Mouse (Mus musculus): ENCODE measurements around the gene Zbtb4. TPM values are rescaled to one million over a fixed set of nuclear protein-coding genes. Genes with fewer than 3 reads are reported as not detected.
A peak's percentile ranks its signal among the peaks of the same experiment; 100 is the strongest.

The Zbtb4 gene
- polyA plus RNA-seq, 1 experiment from 2014 or later, result 6.6 TPM

- no peak overlapping the region for H3K27ac ChIP-seq (ENCODE audit: low read length)
- 0 out of 2 replicates have a peak, but pooled peaks cover 6% of the 10 kb centered on the region for H3K27me3 ChIP-seq (replicated peaks; ENCODE audit: insufficient read depth, low read length)
- no peaks in the 10 kb centered on the region for H3K36me3 ChIP-seq (ENCODE audit: insufficient read depth, low read length)
- H3K9ac ChIP-seq (replicated peaks; ENCODE audit: low read depth), result peak overlapping the region; percentile 32; the same call in 1 of the 2 replicates
- H3K4me2 ChIP-seq (replicated peaks; ENCODE audit: low read depth, low read length), result peak overlapping the region; percentile 86
- DNase-seq (ENCODE audit: low spot score) (peak; percentile 79), ATAC-seq (peak; percentile 14)
- peak overlapping the region; percentile 53 for H3K4me3 ChIP-seq (ENCODE audit: low read depth, low read length)
- TF ChIP-seq EP300 (IDR thresholded peaks at IDR 0.05) (no peak), CTCF (IDR thresholded peaks at IDR 0.05) (no peak)
- H3K9me3 ChIP-seq (ENCODE audit: low read length), result no peaks in the 10 kb centered on the region
- 1% methylated on average over 36 of the region's 36 CpGs for WGBS
- H3K4me1 ChIP-seq (ENCODE audit: insufficient read depth, low read depth, low read length), result peaks cover 38% of the 10 kb centered on the region; the same call in 1 of the 2 replicates
Measured at GRCm38 (mm10) chr11:69800392-69801197, 34.9 kb downstream of the Zbtb4 start.

DNA sequence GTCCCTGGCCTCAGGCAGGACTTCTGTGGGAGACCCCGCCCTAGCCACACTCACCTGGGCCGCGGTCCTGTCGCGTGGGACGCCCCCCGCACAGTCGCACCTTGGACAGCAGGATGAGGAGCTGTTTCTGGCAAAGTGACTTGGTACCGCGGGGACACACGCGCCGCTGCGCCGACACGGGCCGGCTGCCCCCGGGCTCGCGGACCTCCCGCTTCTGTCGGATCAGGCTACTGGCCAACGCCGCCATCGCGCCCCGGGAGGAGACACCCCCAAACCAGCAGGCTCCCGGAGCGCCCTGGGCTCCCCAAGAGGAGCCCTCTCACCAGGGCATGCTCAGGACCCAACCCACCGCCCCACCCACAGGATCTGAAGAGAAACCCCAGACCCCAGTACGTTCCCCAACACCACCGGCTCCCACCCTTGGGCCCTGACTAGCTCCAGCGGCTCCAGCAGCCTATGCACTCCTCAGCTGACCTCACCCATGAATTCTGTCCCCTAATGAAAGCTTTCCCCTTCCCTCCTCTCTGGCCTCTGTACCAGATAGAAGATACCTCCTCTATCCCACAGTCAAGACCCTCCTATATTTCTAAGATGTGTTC, 35.8 kb downstream of the Zbtb4 start, which contains the start of gene Fgf11:
Gene Fgf11, minus strand, starts transcription at position 479 of the 599 bp plus-strand sequence.
- Histone ChIP-seq H3K36me3 (ENCODE audit: insufficient read depth, low read length) (no peaks in the 10 kb centered on the region), H3K9ac (replicated peaks; ENCODE audit: low read depth) (peak within 1 kb of the TSS; percentile 32), H3K4me2 (replicated peaks; ENCODE audit: low read depth, low read length) (peak within 1 kb of the TSS; percentile 86), H3K4me3 (ENCODE audit: low read depth, low read length) (peak within 1 kb of the TSS; percentile 53), H3K9me3 (ENCODE audit: low read length) (no peaks in the 10 kb centered on the region), H3K27me3 (replicated peaks; ENCODE audit: insufficient read depth, low read length) (0 out of 2 replicates have a peak, but pooled peaks cover 6% of the 10 kb centered on the region), H3K4me1 (ENCODE audit: insufficient read depth, low read depth, low read length) (peaks cover 35% of the 10 kb centered on the region; the same call in 1 of the 2 replicates), H3K27ac (ENCODE audit: low read length) (no peak within 1 kb of the TSS)
- no peak for TF ChIP-seq CTCF (IDR thresholded peaks at IDR 0.05)
- no peak for TF ChIP-seq EP300 (IDR thresholded peaks at IDR 0.05)
- DNase-seq (ENCODE audit: low spot score) (peak; percentile 8), ATAC-seq (no peak)
- 1% methylated on average over 24 of the region's 33 CpGs for WGBS

DNA sequence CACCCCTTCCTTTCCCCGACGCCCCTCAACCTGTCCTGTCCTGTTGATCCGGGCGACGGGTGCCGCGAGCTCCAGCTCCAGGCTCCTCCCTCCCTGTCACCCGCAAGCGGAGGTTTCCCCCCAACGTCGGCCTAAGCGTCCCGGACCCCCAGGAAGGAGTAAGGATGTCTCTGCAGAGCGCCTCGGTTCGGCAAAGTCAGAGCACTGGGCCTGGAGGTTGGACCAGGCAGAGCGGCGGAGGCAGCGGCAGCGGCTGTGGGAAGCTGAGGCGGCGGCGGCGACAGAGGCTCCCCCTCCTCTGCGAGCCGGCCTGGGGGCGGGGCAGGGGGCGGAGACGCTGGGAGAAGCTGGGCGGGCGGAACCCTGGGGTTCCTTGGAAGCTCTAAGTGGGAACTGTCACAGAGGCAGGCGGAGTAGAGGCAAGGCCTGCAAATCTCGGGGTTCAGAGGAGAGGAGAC, 37.0 kb downstream of the Zbtb4 start:
- Histone ChIP-seq H3K27me3 (replicated peaks; ENCODE audit: insufficient read depth, low read length) (0 out of 2 replicates have a peak, but pooled peaks cover 6% of the 10 kb centered on the region), H3K9ac (replicated peaks; ENCODE audit: low read depth) (peak overlapping the region; percentile 21), H3K9me3 (ENCODE audit: low read length) (no peaks in the 10 kb centered on the region), H3K4me1 (ENCODE audit: insufficient read depth, low read depth, low read length) (peaks cover 35% of the 10 kb centered on the region; the same call in 1 of the 2 replicates), H3K4me3 (ENCODE audit: low read depth, low read length) (peak overlapping the region; percentile 53), H3K4me2 (replicated peaks; ENCODE audit: low read depth, low read length) (peak overlapping the region; percentile 86), H3K36me3 (ENCODE audit: insufficient read depth, low read length) (no peaks in the 10 kb centered on the region), H3K27ac (ENCODE audit: low read length) (no peak overlapping the region)
- 3% methylated on average over 29 of the region's 33 CpGs for WGBS
- TF ChIP-seq CTCF (IDR thresholded peaks at IDR 0.05) (no peak), EP300 (IDR thresholded peaks at IDR 0.05) (no peak)
- ATAC-seq (peak; percentile 64), DNase-seq (ENCODE audit: low spot score) (peak; percentile 89)

DNA sequence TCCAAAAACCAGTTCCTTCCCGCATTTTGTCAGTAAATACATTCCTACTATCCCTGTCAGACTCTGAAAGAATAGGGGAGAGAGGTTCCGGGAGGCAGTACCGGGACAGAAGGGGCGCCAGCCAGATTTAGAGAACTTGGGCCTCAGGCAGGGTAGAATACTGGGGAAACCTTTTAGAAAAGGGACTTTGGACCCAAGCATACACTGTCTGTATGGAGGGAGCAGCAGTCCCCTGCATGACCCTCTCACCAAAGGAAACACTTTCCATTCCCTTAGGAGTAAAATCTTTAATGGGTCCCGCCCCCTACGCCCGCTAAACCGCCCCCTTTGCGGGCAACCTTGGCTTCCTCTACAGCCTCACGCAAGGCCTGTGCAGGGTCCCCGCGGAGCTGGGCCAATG, 37.6 kb downstream of the Zbtb4 start:
- WGBS, result 3% methylated on average over 12 of the region's 12 CpGs
- Histone ChIP-seq H3K27me3 (replicated peaks; ENCODE audit: insufficient read depth, low read length) (0 out of 2 replicates have a peak, but pooled peaks cover 6% of the 10 kb centered on the region), H3K9me3 (ENCODE audit: low read length) (no peaks in the 10 kb centered on the region), H3K36me3 (ENCODE audit: insufficient read depth, low read length) (no peaks in the 10 kb centered on the region), H3K4me2 (replicated peaks; ENCODE audit: low read depth, low read length) (peak overlapping the region; percentile 86), H3K4me3 (ENCODE audit: low read depth, low read length) (peak overlapping the region; percentile 53), H3K27ac (ENCODE audit: low read length) (no peak overlapping the region), H3K9ac (replicated peaks; ENCODE audit: low read depth) (0 out of 2 replicates have a peak overlapping the region, but pooled peaks have one; percentile 12), H3K4me1 (ENCODE audit: insufficient read depth, low read depth, low read length) (peaks cover 35% of the 10 kb centered on the region; the same call in 1 of the 2 replicates)
- DNase-seq (ENCODE audit: low spot score) (no peak), ATAC-seq (peak; percentile 6)
- TF ChIP-seq CTCF (IDR thresholded peaks at IDR 0.05) (no peak), EP300 (IDR thresholded peaks at IDR 0.05) (no peak)

DNA sequence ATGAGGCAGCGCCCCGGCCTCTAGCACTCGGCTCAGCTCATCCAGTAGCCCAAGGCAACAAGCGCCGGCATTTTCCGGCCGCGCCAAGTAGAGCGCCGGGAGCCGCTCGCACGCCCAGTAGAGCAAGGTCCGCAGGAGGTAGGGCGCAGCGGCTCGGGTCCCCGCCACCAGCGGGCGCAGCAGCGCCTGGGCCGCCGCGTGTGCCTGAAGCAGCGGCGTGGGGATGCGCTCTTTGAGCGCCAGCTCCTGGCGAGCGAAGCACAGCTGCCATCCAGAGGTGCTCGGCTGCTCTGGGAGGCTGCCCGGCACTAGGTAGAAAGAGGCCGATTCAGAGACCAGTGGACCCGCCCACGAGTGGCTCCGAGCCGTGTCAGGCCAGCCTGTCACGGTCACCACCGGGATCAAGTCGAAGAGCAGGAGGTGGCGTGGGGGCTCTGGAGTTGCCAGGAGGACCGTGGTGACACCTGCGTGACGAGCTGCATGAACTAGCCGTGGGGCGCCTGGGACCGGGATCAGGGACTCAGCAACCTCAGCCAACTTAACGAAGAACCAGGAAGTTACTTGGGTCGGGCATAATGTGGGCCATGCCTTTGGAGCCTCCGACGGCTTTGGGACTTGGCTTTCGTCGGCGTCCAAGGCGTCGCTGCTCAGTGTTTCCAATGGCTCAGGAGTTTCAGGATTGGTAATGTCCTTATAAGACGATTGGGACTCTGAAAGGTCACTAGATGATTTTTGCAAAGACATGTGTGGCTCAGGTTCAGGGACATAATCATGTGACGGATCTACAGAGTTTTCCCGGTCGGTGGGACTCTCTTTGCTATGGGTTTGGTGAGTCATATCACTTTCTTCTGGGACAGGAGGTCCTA, 38.3 kb downstream of the Zbtb4 start:
- TF ChIP-seq EP300 (IDR thresholded peaks at IDR 0.05), result no peak
- TF ChIP-seq CTCF (IDR thresholded peaks at IDR 0.05), result peak; percentile 87
- H3K27ac ChIP-seq (ENCODE audit: low read length), result no peak overlapping the region

More for the DNA sequence above, 38.3 kb downstream of the Zbtb4 start:
- peaks cover 35% of the 10 kb centered on the region; the same call in 1 of the 2 replicates for H3K4me1 ChIP-seq (ENCODE audit: insufficient read depth, low read depth, low read length)
- 0 out of 2 replicates have a peak overlapping the region, but pooled peaks have one; percentile 12 for H3K9ac ChIP-seq (replicated peaks; ENCODE audit: low read depth)
- ATAC-seq (peak; percentile 76), DNase-seq (ENCODE audit: low spot score) (peak; percentile 85)
- no peaks in the 10 kb centered on the region for H3K9me3 ChIP-seq (ENCODE audit: low read length)
- 0 out of 2 replicates have a peak, but pooled peaks cover 6% of the 10 kb centered on the region for H3K27me3 ChIP-seq (replicated peaks; ENCODE audit: insufficient read depth, low read length)
- peak overlapping the region; percentile 86 for H3K4me2 ChIP-seq (replicated peaks; ENCODE audit: low read depth, low read length)
- no peaks in the 10 kb centered on the region for H3K36me3 ChIP-seq (ENCODE audit: insufficient read depth, low read length)
- H3K4me3 ChIP-seq (ENCODE audit: low read depth, low read length), result peak overlapping the region; percentile 53
- 2% methylated on average over 60 of the region's 60 CpGs for WGBS

Data from lung, postnatal 0 days (tissue).